Mouse (Mus musculus): ENCODE results near the gene Tmem116. TPM values are rescaled to one million over a fixed set of nuclear protein-coding genes. Genes with fewer than 3 reads are reported as not detected.

The Tmem116 gene
- total and polyA plus RNA-seq, 3 experiments, result 1.3 to 3.2 (median 2.3) TPM

GRCm38 (mm10) chr5:121461339-121462170, 9.9 kb downstream of the Tmem116 start:
- Histone ChIP-seq H3K79me2 (replicated peaks; ENCODE audit: control insufficient read depth, extremely low read depth, insufficient read depth, poor library complexity, severe bottlenecking) (no peaks in the 10 kb centered on the region), H3K4me2 (ENCODE audit: insufficient read depth, low read depth, poor library complexity, severe bottlenecking) (no peak overlapping the region), H3K9me3 (replicated peaks; ENCODE audit: low read length) (peaks cover 5% of the 10 kb centered on the region), H3K27me3 (replicated peaks) (no peaks in the 10 kb centered on the region), H3K36me3 (replicated peaks in 1 of 2; ENCODE audit: control insufficient read depth in 1 of 2, insufficient read depth in 1 of 2, low read length in 1 of 2) (peaks cover 0 to 2% of the 10 kb centered on the region in 2 experiments), H3K27ac (ENCODE audit: insufficient read depth, low read depth) (no peak overlapping the region; the same call in 1 of the 2 replicates), H3K4me3 (replicated peaks in 1 of 3; ENCODE audit: low read depth in 2 of 3, low read length in 2 of 3, poor library complexity in 1 of 3) (no peak overlapping the region), H3K4me1 (ENCODE audit: control insufficient read depth in 1 of 2, insufficient read depth in 2 of 2) (peaks cover 5 to 10% of the 10 kb centered on the region in 2 experiments), H3K9ac (ENCODE audit: insufficient read depth, low read depth) (no peak overlapping the region)
- DNase-seq (ENCODE audit: extremely low read depth), result no peak
- dilution Hi-C loops (cut with MboI; ENCODE audit: extremely low pct_ligation_motif_present, extremely low pct_unique_long_range_greater_than_20kb, low sequenced_read_pairs) (no loop called here), in situ Hi-C loops (cut with MboI; ENCODE audit: low pct_ligation_motif_present, low pct_unique_long_range_greater_than_20kb, low sequenced_read_pairs) (no loop called here)
- TF ChIP-seq MYC (IDR thresholded peaks at IDR 0.05; ENCODE audit: low read depth, low read length) (no peak), ETS1 (conservative IDR thresholded peaks at IDR 0.05; ENCODE audit: low read depth, low read length) (no peak), ZC3H11A (IDR thresholded peaks at IDR 0.05; ENCODE audit: low read depth, low read length) (no peak), ZMIZ1 (IDR thresholded peaks at IDR 0.05; ENCODE audit: low read depth, low read length) (no peak), NRF1 (IDR thresholded peaks at IDR 0.05; ENCODE audit: low read depth, low read length) (no peak), TCF12 (IDR thresholded peaks at IDR 0.05; ENCODE audit: low read depth, low read length) (no peak), JUND (conservative IDR thresholded peaks at IDR 0.05; ENCODE audit: low read depth, low read length) (no peak)

GRCm38 (mm10) chr5:121462171-121462502, 10.4 kb downstream of the Tmem116 start:
- dilution Hi-C loops (cut with MboI; ENCODE audit: extremely low pct_ligation_motif_present, extremely low pct_unique_long_range_greater_than_20kb, low sequenced_read_pairs) (no loop called here), in situ Hi-C loops (cut with MboI; ENCODE audit: low pct_ligation_motif_present, low pct_unique_long_range_greater_than_20kb, low sequenced_read_pairs) (no loop called here)
- H3K79me2 ChIP-seq (replicated peaks; ENCODE audit: control insufficient read depth, extremely low read depth, insufficient read depth, poor library complexity, severe bottlenecking), result no peaks in the 10 kb centered on the region
- TF ChIP-seq MYC (IDR thresholded peaks at IDR 0.05; ENCODE audit: low read depth, low read length), result no peak
- no peak for TF ChIP-seq MAFK (IDR thresholded peaks at IDR 0.05; ENCODE audit: insufficient replicate concordance, low read length)
- TF ChIP-seq MAZ (IDR thresholded peaks at IDR 0.05; ENCODE audit: low read depth, low read length), result no peak
- no peak for TF ChIP-seq TCF12 (IDR thresholded peaks at IDR 0.05; ENCODE audit: low read depth, low read length)
- TF ChIP-seq ZMIZ1 (IDR thresholded peaks at IDR 0.05; ENCODE audit: low read depth, low read length), result no peak
- no peak for TF ChIP-seq JUND (conservative IDR thresholded peaks at IDR 0.05; ENCODE audit: low read depth, low read length)
- TF ChIP-seq ELF1 (IDR thresholded peaks at IDR 0.05; ENCODE audit: low read depth, low read length), result no peak
- no peak for TF ChIP-seq UBTF (IDR thresholded peaks at IDR 0.05; ENCODE audit: low read depth, low read length)
- TF ChIP-seq RAD21 (IDR thresholded peaks at IDR 0.05; ENCODE audit: low read depth, low read length), result no peak
- TF ChIP-seq ZC3H11A (IDR thresholded peaks at IDR 0.05; ENCODE audit: low read depth, low read length), result no peak
- no peak for TF ChIP-seq ZKSCAN1 (IDR thresholded peaks at IDR 0.05; ENCODE audit: borderline replicate concordance, low read depth, low read length)
- no peak overlapping the region for H3K9ac ChIP-seq (ENCODE audit: insufficient read depth, low read depth)
- DNase-seq (ENCODE audit: extremely low read depth), result no peak
- peaks cover 0 to 2% of the 10 kb centered on the region in 2 experiments for H3K36me3 ChIP-seq (replicated peaks in 1 of 2; ENCODE audit: control insufficient read depth in 1 of 2, insufficient read depth in 1 of 2, low read length in 1 of 2)
- peaks cover 5% of the 10 kb centered on the region for H3K9me3 ChIP-seq (replicated peaks; ENCODE audit: low read length)
- no peak overlapping the region for H3K27ac ChIP-seq (ENCODE audit: insufficient read depth, low read depth)
- H3K4me3 ChIP-seq (replicated peaks in 1 of 3; ENCODE audit: low read depth in 2 of 3, low read length in 2 of 3, poor library complexity in 1 of 3), result no peak overlapping the region
- no peak overlapping the region for H3K4me2 ChIP-seq (ENCODE audit: insufficient read depth, low read depth, poor library complexity, severe bottlenecking)
- no peaks in the 10 kb centered on the region for H3K27me3 ChIP-seq (replicated peaks)
- peaks cover 5 to 8% of the 10 kb centered on the region in 2 experiments for H3K4me1 ChIP-seq (ENCODE audit: control insufficient read depth in 1 of 2, insufficient read depth in 2 of 2)

Data from CH12.LX (cell line).